Mouse (Mus musculus) MEL (cell line): ENCODE measurements around the gene Arhgdib. TPM values are rescaled to one million over a fixed set of nuclear protein-coding genes. Genes with fewer than 3 reads are reported as not detected.
A peak's percentile ranks its signal among the peaks of the same experiment; 100 is the strongest.

Source experiments
- DNase-seq: peaks from one replicate; pipeline ENCODE4 v3.0.0; 2011; ENCODE audit warnings: low read depth, low spot score
- H3K27ac ChIP-seq: 2 replicates; pipeline ENCODE4 v1.5.1; 2012; ENCODE audit warnings: low read depth, mild to moderate bottlenecking, control low read depth, low read length, moderate library complexity; ENCODE audit not compliant: control insufficient read depth
- H3K27me3 ChIP-seq, 2 experiments: fragments of 150-350 bp in 1 of 2; sonication (generic) in 1 of 2; 2 replicates each; pipeline ENCODE4 v1.6.1; 2012; ENCODE audit warnings: low read length in 2 of 2, mild to moderate bottlenecking in 2 of 2, improper control_type of control experiment in 1 of 2, moderate library complexity in 1 of 2; ENCODE audit not compliant: insufficient read depth in 2 of 2, control insufficient read depth in 1 of 2
- H3K36me3 ChIP-seq, 2 experiments: 2 replicates each; pipeline ENCODE4 v1.6.1; 2012 to 2014; ENCODE audit warnings: low read length in 2 of 2, improper control_type of control experiment in 1 of 2, inconsistent platforms in 1 of 2, mild to moderate bottlenecking in 1 of 2; ENCODE audit not compliant: insufficient read depth in 2 of 2, control insufficient read depth in 1 of 2
- H3K4me1 ChIP-seq, 2 experiments: fragments of 150-350 bp in 1 of 2; sonication (generic) in 1 of 2; 2 replicates each; pipeline ENCODE4 v1.6.1; 2012; ENCODE audit warnings: low read length in 2 of 2, improper control_type of control experiment in 1 of 2, mild to moderate bottlenecking in 1 of 2; ENCODE audit not compliant: insufficient read depth in 2 of 2, control insufficient read depth in 1 of 2
- H3K4me3 ChIP-seq, 2 experiments: fragments of 150-350 bp in 1 of 2; sonication (generic) in 1 of 2; 2 replicates each; pipeline ENCODE4 v1.5.1; 2012; ENCODE audit warnings: low read depth in 2 of 2, low read length in 2 of 2, mild to moderate bottlenecking in 2 of 2, moderate library complexity in 2 of 2, control low read depth in 1 of 2, improper control_type of control experiment in 1 of 2; ENCODE audit not compliant: control insufficient read depth in 1 of 2, insufficient read depth in 1 of 2
- H3K79me2 ChIP-seq: 2 replicates; pipeline ENCODE4 v1.6.1; 2012; ENCODE audit warnings: mild to moderate bottlenecking, low read length, moderate library complexity; ENCODE audit not compliant: control insufficient read depth, poor library complexity, insufficient read depth
- H3K9ac ChIP-seq: 2 replicates; pipeline ENCODE4 v1.6.1; 2012; ENCODE audit warnings: low read depth, mild to moderate bottlenecking, control low read depth, low read length, moderate library complexity; ENCODE audit not compliant: control insufficient read depth, poor library complexity, severe bottlenecking
- H3K9me3 ChIP-seq: fragments of 150-350 bp; sonication (generic); replicated peaks from 2 replicates; pipeline ENCODE4 v1.6.1; 2012; ENCODE audit warnings: mild to moderate bottlenecking, low read length, improper control_type of control experiment, moderate library complexity; ENCODE audit not compliant: insufficient read depth
- BHLHE40 ChIP-seq: IDR thresholded peaks from 2 replicates; pipeline ENCODE4 v1.6.1; 2012; ENCODE audit warnings: low read depth, mild to moderate bottlenecking, inconsistent platforms, low read length, improper control_type of control experiment, borderline replicate concordance
- CHD1 ChIP-seq: IDR thresholded peaks from 2 replicates; pipeline ENCODE4 v1.6.1; 2012; ENCODE audit warnings: low read depth, mild to moderate bottlenecking, inconsistent platforms, low read length, improper control_type of control experiment
- E2F4 ChIP-seq: IDR thresholded peaks from 2 replicates; pipeline ENCODE4 v1.6.1; 2011; ENCODE audit warnings: low read depth, low read length, improper control_type of control experiment, borderline replicate concordance
- EP300 ChIP-seq, 2 experiments: IDR thresholded peaks; 2 replicates each; pipeline ENCODE4 v1.6.1; 2011; ENCODE audit warnings: improper control_type of control experiment in 2 of 2, low read length in 2 of 2, low read depth in 1 of 2, mild to moderate bottlenecking in 1 of 2
- ETS1 ChIP-seq: IDR thresholded peaks from 2 replicates; pipeline ENCODE4 v1.6.1; 2012; ENCODE audit warnings: low read depth, mild to moderate bottlenecking, inconsistent platforms, low read length, improper control_type of control experiment, moderate library complexity
- HCFC1 ChIP-seq: IDR thresholded peaks from 2 replicates; pipeline ENCODE4 v1.6.1; 2012; ENCODE audit warnings: low read depth, mild to moderate bottlenecking, inconsistent platforms, low read length, improper control_type of control experiment, moderate library complexity
- JUND ChIP-seq: IDR thresholded peaks from 2 replicates; pipeline ENCODE4 v1.6.1; 2011; ENCODE audit warnings: low read depth, mild to moderate bottlenecking, improper control_type of control experiment, low read length
- KAT2A ChIP-seq: conservative IDR thresholded peaks from 2 replicates; pipeline ENCODE4 v1.6.1; 2012; ENCODE audit warnings: low read depth, low read length, improper control_type of control experiment, inconsistent platforms
- MAFK ChIP-seq: IDR thresholded peaks from 2 replicates; pipeline ENCODE4 v1.6.1; 2011; ENCODE audit warnings: low read depth, mild to moderate bottlenecking, low read length, improper control_type of control experiment, borderline replicate concordance
- MAX ChIP-seq: IDR thresholded peaks from 2 replicates; pipeline ENCODE4 v1.6.1; 2011; ENCODE audit warnings: low read length, improper control_type of control experiment
- MEF2A ChIP-seq: IDR thresholded peaks from 2 replicates; pipeline ENCODE4 v1.6.1; 2014; ENCODE audit warnings: low read depth, mild to moderate bottlenecking, inconsistent platforms, low read length, improper control_type of control experiment; ENCODE audit not compliant: poor library complexity, insufficient replicate concordance, severe bottlenecking; ENCODE audit errors: extremely low read depth
- MXI1 ChIP-seq: IDR thresholded peaks from 2 replicates; pipeline ENCODE4 v1.6.1; 2011; ENCODE audit warnings: mild to moderate bottlenecking, low read depth, low read length, improper control_type of control experiment
- MYB ChIP-seq: IDR thresholded peaks from 2 replicates; pipeline ENCODE4 v1.6.1; 2011; ENCODE audit warnings: mild to moderate bottlenecking, low read depth, low read length, improper control_type of control experiment
- MYC ChIP-seq: IDR thresholded peaks from 2 replicates; pipeline ENCODE4 v1.6.1; 2011; ENCODE audit warnings: low read depth, mild to moderate bottlenecking, low read length, improper control_type of control experiment, moderate library complexity
- NELFE ChIP-seq: IDR thresholded peaks from 2 replicates; pipeline ENCODE4 v1.6.1; 2011; ENCODE audit warnings: low read depth, low read length, improper control_type of control experiment
- POLR2A ChIP-seq, 2 experiments: IDR thresholded peaks; 2 replicates each; pipeline ENCODE4 v1.6.1; 2011 to 2012; ENCODE audit warnings: low read length in 2 of 2, mild to moderate bottlenecking in 2 of 2, control low read depth in 1 of 2, improper control_type of control experiment in 1 of 2, low read depth in 1 of 2, moderate library complexity in 1 of 2; ENCODE audit not compliant: control insufficient read depth in 1 of 2, insufficient read depth in 1 of 2, poor library complexity in 1 of 2
- POLR2AphosphoS2 ChIP-seq: IDR thresholded peaks from 2 replicates; pipeline ENCODE4 v1.6.1; 2011; ENCODE audit warnings: low read length, improper control_type of control experiment
- RCOR1 ChIP-seq: IDR thresholded peaks from 2 replicates; pipeline ENCODE4 v1.6.1; 2012; ENCODE audit warnings: low read depth, mild to moderate bottlenecking, inconsistent platforms, low read length, improper control_type of control experiment
- TBP ChIP-seq: IDR thresholded peaks from 2 replicates; pipeline ENCODE4 v1.8.0; 2011; ENCODE audit warnings: low read depth, low read length, improper control_type of control experiment
- TCF12 ChIP-seq: IDR thresholded peaks from 2 replicates; pipeline ENCODE4 v1.6.1; 2014; ENCODE audit warnings: low read depth, mild to moderate bottlenecking, inconsistent platforms, low read length, improper control_type of control experiment, moderate library complexity
- UBTF ChIP-seq: IDR thresholded peaks from 2 replicates; pipeline ENCODE4 v1.6.1; 2012; ENCODE audit warnings: low read depth, mild to moderate bottlenecking, inconsistent platforms, low read length, improper control_type of control experiment, moderate library complexity, borderline replicate concordance; ENCODE audit not compliant: insufficient read depth
- USF1 ChIP-seq: IDR thresholded peaks from 2 replicates; pipeline ENCODE4 v1.6.1; 2014; ENCODE audit warnings: low read depth, mild to moderate bottlenecking, inconsistent platforms, low read length, improper control_type of control experiment, moderate library complexity
- ZMIZ1 ChIP-seq: IDR thresholded peaks from 2 replicates; pipeline ENCODE4 v1.6.1; 2012; ENCODE audit warnings: low read depth, mild to moderate bottlenecking, inconsistent platforms, low read length, improper control_type of control experiment, moderate library complexity
- polyA plus RNA-seq, 2 experiments: library from polyadenylated mRNA; stranded (reverse) in 1 of 2; unstranded in 1 of 2; fragments of >175 nt in 1 of 2; fragments of >200 nt in 1 of 2; gene quantifications; 2 replicates each; pipeline versions ENCODE4 v1.2.1 to v1.2.4; 2012; ENCODE audit warnings: low replicate concordance in 2 of 2, low read depth in 1 of 2; ENCODE audit not compliant: insufficient read length in 2 of 2, insufficient read depth in 1 of 2, missing spikeins in 1 of 2
- total RNA-seq: library from RNA; depleted of rRNA; stranded (reverse); fragments of 300-350 nt; gene quantifications from 2 replicates; pipeline ENCODE4 v1.2.3, GENCODE M21; 2012

The Arhgdib gene
- total and polyA plus RNA-seq, 3 experiments, result 102 to 408 (median 346) TPM

DNA sequence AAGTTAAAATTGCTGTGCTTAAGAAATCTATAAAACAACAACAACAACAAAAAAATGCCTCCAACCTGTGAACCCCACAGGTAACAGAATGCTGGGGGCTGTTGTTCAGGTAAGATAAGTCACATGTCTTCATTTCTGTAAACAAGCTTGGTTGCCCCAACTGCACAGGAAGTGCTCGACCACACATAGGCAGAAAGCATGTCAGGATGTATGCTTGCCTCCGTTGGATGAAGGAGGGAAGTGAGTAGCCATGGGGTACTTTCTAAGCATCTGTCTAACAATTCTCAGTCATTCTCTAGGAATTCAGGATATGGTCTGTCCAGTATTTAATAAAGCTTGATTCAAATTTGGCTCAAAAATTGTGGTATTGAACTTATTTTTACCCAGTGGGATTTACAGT is 42.7 kb downstream of the Arhgdib start:
- Histone ChIP-seq H3K79me2 (no peaks in the 10 kb centered on the region), H3K9ac (no peak overlapping the region), H3K36me3 (peaks cover 0 to 19% of the 10 kb centered on the region in 2 experiments; a peak in 2 of 4 replicates), H3K9me3 (no peaks in the 10 kb centered on the region), H3K4me1 (peaks cover 3 to 19% of the 10 kb centered on the region in 2 experiments; a peak in 3 of 4 replicates), H3K4me3 (no peak overlapping the region), H3K27ac (no peak overlapping the region), H3K27me3 (peaks cover 0 to 1% of the 10 kb centered on the region in 2 experiments; a peak in 2 of 4 replicates)
- DNase-seq, result peak; percentile 29
- TF ChIP-seq MAFK, result no peak
- no peak for TF ChIP-seq E2F4
- TF ChIP-seq NELFE, result no peak
- TF ChIP-seq MAX, result no peak
- TF ChIP-seq HCFC1, result no peak
- no peak for TF ChIP-seq POLR2AphosphoS2
- TF ChIP-seq KAT2A, result no peak
- no peak for TF ChIP-seq JUND
- no peak for TF ChIP-seq MYC
- TF ChIP-seq MEF2A, result no peak

DNA sequence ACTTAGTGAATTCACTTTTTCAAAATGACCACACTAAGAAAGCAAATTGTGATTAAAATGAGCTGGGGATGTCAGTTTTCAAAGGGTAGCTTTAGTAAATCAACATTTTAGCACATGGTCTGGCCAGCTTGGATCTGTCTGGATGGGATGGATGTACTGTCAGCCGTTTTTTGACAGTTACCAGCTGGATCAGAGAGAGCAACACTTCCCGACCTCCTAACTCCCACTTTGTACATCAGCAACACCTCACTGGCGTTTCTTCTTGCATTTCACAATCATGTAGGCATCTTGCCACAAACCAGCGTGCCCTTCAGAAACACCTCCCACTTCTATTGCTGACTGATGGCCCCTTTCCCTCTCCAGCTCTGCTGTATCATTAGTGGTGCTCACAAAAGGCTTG is 43.5 kb downstream of the Arhgdib start:
- Histone ChIP-seq H3K36me3 (peaks cover 0 to 19% of the 10 kb centered on the region in 2 experiments; a peak in 2 of 4 replicates), H3K4me3 (no peak overlapping the region), H3K9ac (no peak overlapping the region), H3K9me3 (no peaks in the 10 kb centered on the region), H3K79me2 (no peaks in the 10 kb centered on the region), H3K27ac (no peak overlapping the region), H3K4me1 (peaks cover 3 to 19% of the 10 kb centered on the region in 2 experiments; a peak in 3 of 4 replicates), H3K27me3 (peaks cover 0 to 1% of the 10 kb centered on the region in 2 experiments; a peak in 2 of 4 replicates)
- no peak for DNase-seq
- no peak for TF ChIP-seq BHLHE40
- no peak for TF ChIP-seq MYB

GRCm38 (mm10) chr6:136897789-136898188 is 43.9 kb downstream of the Arhgdib start:
- Histone ChIP-seq H3K27ac (no peak overlapping the region), H3K27me3 (peaks cover 0 to 1% of the 10 kb centered on the region in 2 experiments; a peak in 2 of 4 replicates), H3K9ac (no peak overlapping the region), H3K36me3 (peaks cover 0 to 19% of the 10 kb centered on the region in 2 experiments; a peak in 2 of 4 replicates), H3K9me3 (no peaks in the 10 kb centered on the region), H3K4me3 (no peak overlapping the region), H3K79me2 (no peaks in the 10 kb centered on the region), H3K4me1 (peaks cover 3 to 19% of the 10 kb centered on the region in 2 experiments; a peak in 3 of 4 replicates)
- TF ChIP-seq EP300 (IDR thresholded peaks at IDR 0.05; ENCODE audit: low read depth in 1 of 2, low read length in 2 of 2) (no peak), MEF2A (no peak), MYB (no peak), MYC (no peak), HCFC1 (no peak), MXI1 (no peak), UBTF (no peak), USF1 (no peak), ETS1 (no peak), TCF12 (no peak), E2F4 (no peak), ZMIZ1 (no peak), POLR2A (IDR thresholded peaks at IDR 0.05; ENCODE audit: control insufficient read depth in 1 of 2, insufficient read depth in 1 of 2, low read depth in 1 of 2, low read length in 2 of 2, poor library complexity in 1 of 2) (no peak), RCOR1 (no peak), BHLHE40 (no peak), CHD1 (no peak), TBP (no peak)
- DNase-seq, result no peak
